ENCODE assay signal across 8 mouse cellular contexts in the genomic region with DNA sequence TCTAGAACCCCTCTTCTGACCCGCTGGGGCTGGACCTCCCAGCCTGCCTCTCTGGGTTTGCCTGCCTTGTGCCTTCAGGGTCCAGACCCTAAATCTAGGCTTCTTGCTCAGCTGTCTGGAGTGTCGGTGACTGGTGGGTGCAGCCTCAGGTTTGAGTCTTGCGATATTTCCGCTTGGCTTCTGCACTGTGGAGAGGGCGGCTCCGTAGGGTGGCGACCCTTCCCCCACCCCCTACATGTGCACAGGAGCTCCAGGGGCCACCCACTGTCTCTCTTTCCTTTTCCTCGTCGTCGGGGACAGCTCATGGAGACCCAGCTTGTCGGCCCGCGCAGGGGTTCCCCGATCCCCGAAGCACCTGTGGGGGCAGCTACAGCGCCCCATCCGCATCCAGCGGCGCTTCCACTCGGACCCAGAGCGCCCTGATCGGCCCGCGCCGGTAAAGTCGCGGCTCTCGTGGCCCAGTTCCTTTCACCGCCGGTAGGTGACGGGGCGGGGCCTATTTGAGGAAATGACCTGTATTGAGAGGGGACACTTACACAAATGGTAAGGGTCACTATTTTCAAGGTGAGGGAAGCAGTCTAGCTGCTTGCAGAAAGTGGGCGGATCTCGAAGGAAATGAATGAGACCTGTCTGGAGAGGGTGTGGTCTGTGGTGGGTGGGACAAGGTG. TPM values are rescaled to one million over a fixed set of nuclear protein-coding genes. Genes with fewer than 3 reads are reported as not detected.
DNase-seq lines count a peak whose midpoint lies in the region; ATAC-seq and TF ChIP-seq lines count a peak whose summit lies in the region.

No protein-coding gene starts in this region.

- WGBS in kidney, embryonic 16.5 days = 3% methylated on average over 34 of the region's 34 CpGs
- WGBS in bone marrow, adult 2 months = 2% methylated on average over 34 of the region's 34 CpGs
- 5% methylated on average over 34 of the region's 34 CpGs for WGBS in hindbrain, embryonic 15.5 days

- peak overlapping the region; percentile 41 for H3K4me3 ChIP-seq in kidney, embryonic 16.5 days (ENCODE audit: low read length)
- no peak overlapping the region for H3K4me3 ChIP-seq in bone marrow, adult 2 months (replicated peaks; ENCODE audit: control insufficient read depth, low read depth, low read length)
- H3K4me3 ChIP-seq in hindbrain, embryonic 15.5 days = peak overlapping the region; percentile 24; the same call in 1 of the 2 replicates

- H3K27me3 ChIP-seq in kidney, embryonic 16.5 days (ENCODE audit: insufficient read depth, low read length) = peaks cover 5% of the 10 kb centered on the region; the same call in 1 of the 2 replicates
- peaks cover 35% of the 10 kb centered on the region for H3K27me3 ChIP-seq in hindbrain, embryonic 15.5 days

- ATAC-seq in kidney, embryonic 16.5 days (ENCODE audit: low FRiP score, low TSS enrichment) = peak; percentile 69
- no peak for ATAC-seq in hindbrain, embryonic 15.5 days (ENCODE audit: low FRiP score, low read depth)
- ATAC-seq in megakaryocyte progenitor cell, adult 5-6 weeks (replicated peaks; ENCODE audit: poor library complexity) = peak; percentile 83

- peak overlapping the region; percentile 53 for H3K9ac ChIP-seq in kidney, embryonic 16.5 days (replicated peaks; ENCODE audit: low read length)
- no peak overlapping the region for H3K9ac ChIP-seq in hindbrain, embryonic 15.5 days

- no peak for DNase-seq in kidney, adult 9 months
- DNase-seq in thymus, postnatal 0 days (ENCODE audit: low spot score) = peak; percentile 51
- no peak for DNase-seq in adrenal gland, postnatal 10 days
- DNase-seq in cerebellum, adult 18-20 months = no peak

- H3K36me3 ChIP-seq in kidney, embryonic 16.5 days (ENCODE audit: insufficient read depth, low read length) = no peaks in the 10 kb centered on the region
- no peaks in the 10 kb centered on the region for H3K36me3 ChIP-seq in hindbrain, embryonic 15.5 days

- no peak overlapping the region for H3K27ac ChIP-seq in kidney, embryonic 16.5 days (ENCODE audit: low read length)
- 0 out of 2 replicates have a peak overlapping the region, but pooled peaks have one; percentile 22 for H3K27ac ChIP-seq in bone marrow, adult 2 months (ENCODE audit: control insufficient read depth, insufficient read depth, low read depth, low read length, poor library complexity)
- no peak overlapping the region for H3K27ac ChIP-seq in hindbrain, embryonic 15.5 days (replicated peaks)

- H3K4me2 ChIP-seq in kidney, embryonic 16.5 days (replicated peaks; ENCODE audit: low read depth, low read length) = peak overlapping the region; percentile 60
- peak overlapping the region; percentile 49 for H3K4me2 ChIP-seq in hindbrain, embryonic 15.5 days

- no peaks in the 10 kb centered on the region for H3K9me3 ChIP-seq in kidney, embryonic 16.5 days (ENCODE audit: low read length)
- no peaks in the 10 kb centered on the region for H3K9me3 ChIP-seq in hindbrain, embryonic 15.5 days

- TF ChIP-seq POLR2A in bone marrow, adult 2 months (IDR thresholded peaks at IDR 0.05; ENCODE audit: borderline replicate concordance, control insufficient read depth, low read depth, low read length) = no peak

- H3K4me1 ChIP-seq in kidney, embryonic 16.5 days (ENCODE audit: insufficient read depth, low read length) = peaks cover 9% of the 10 kb centered on the region; the same call in 1 of the 2 replicates
- H3K4me1 ChIP-seq in bone marrow, adult 2 months (ENCODE audit: control insufficient read depth, insufficient read depth, low read length) = peaks cover 2% of the 10 kb centered on the region; the same call in 1 of the 2 replicates
- 0 out of 2 replicates have a peak, but pooled peaks cover 3% of the 10 kb centered on the region for H3K4me1 ChIP-seq in hindbrain, embryonic 15.5 days (replicated peaks)

- TF ChIP-seq CTCF in bone marrow, adult 2 months (IDR thresholded peaks at IDR 0.05; ENCODE audit: control insufficient read depth, insufficient read depth, low read length) = peak; percentile 27; the same call in 1 of the 2 replicates

RNA-seq across cellular contexts. Expression of a gene that starts 6.4 kb away (rescaled TPM):
- polyA plus RNA-seq in kidney, embryonic 16.5 days (2015; fragmentation: Nextera tagmentation; extraction: Ambion mirVana) = 8.8 and 11.6 TPM in 2 replicates
- 2.7 and 3.2 TPM in 2 replicates for polyA plus RNA-seq in bone marrow, adult 2 months (2011; ENCODE audit: insufficient read depth, insufficient read length, low replicate concordance, missing spikeins)
- polyA plus RNA-seq in hindbrain, embryonic 15.5 days (2015; fragmentation: Nextera tagmentation; extraction: Ambion mirVana) = 0.21 and 0.35 TPM in 2 replicates
- total RNA-seq in megakaryocyte progenitor cell, adult 5-6 weeks (2015) = 0.39 TPM in 1 of 2 replicates, not detected in the other
- not detected in 2 replicates for total RNA-seq in megakaryocyte progenitor cell, adult 5-6 weeks (2017)
- polyA plus RNA-seq in thymus, postnatal 0 days (2015; fragmentation: Nextera tagmentation; extraction: Ambion mirVana) = 0.28 and 0.35 TPM in 2 replicates
- 1 to 10 TPM; 2.4 to 2.8 TPM for total RNA-seq in adrenal gland, postnatal 10 days (2021)

RNA-seq across cellular contexts. Expression of a gene that starts 11.6 kb away (rescaled TPM):
- polyA plus RNA-seq in kidney, embryonic 16.5 days (2015; fragmentation: Nextera tagmentation; extraction: Ambion mirVana) = 0.52 and 0.76 TPM in 2 replicates
- polyA plus RNA-seq in bone marrow, adult 2 months (2011; ENCODE audit: insufficient read depth, insufficient read length, low replicate concordance, missing spikeins) = not detected in 2 replicates
- not detected in 2 replicates for polyA plus RNA-seq in hindbrain, embryonic 15.5 days (2015; fragmentation: Nextera tagmentation; extraction: Ambion mirVana)
- total RNA-seq in megakaryocyte progenitor cell, adult 5-6 weeks (2015) = not detected in 2 replicates
- total RNA-seq in megakaryocyte progenitor cell, adult 5-6 weeks (2017) = 0.12 TPM in 1 of 2 replicates, not detected in the other
- polyA plus RNA-seq in thymus, postnatal 0 days (2015; fragmentation: Nextera tagmentation; extraction: Ambion mirVana) = 0.29 and 0.32 TPM in 2 replicates
- total RNA-seq in adrenal gland, postnatal 10 days (2021) = not detected

RNA-seq across cellular contexts. Expression of a gene that starts 24.5 kb away (rescaled TPM):
- 20.9 and 22.0 TPM in 2 replicates for polyA plus RNA-seq in kidney, embryonic 16.5 days (2015; fragmentation: Nextera tagmentation; extraction: Ambion mirVana)
- polyA plus RNA-seq in bone marrow, adult 2 months (2011; ENCODE audit: insufficient read depth, insufficient read length, low replicate concordance, missing spikeins) = 9.7 and 13.3 TPM in 2 replicates
- 503 and 561 TPM in 2 replicates for polyA plus RNA-seq in hindbrain, embryonic 15.5 days (2015; fragmentation: Nextera tagmentation; extraction: Ambion mirVana)
- 2.6 and 3.6 TPM in 2 replicates for total RNA-seq in megakaryocyte progenitor cell, adult 5-6 weeks (2015)
- total RNA-seq in megakaryocyte progenitor cell, adult 5-6 weeks (2017) = 2.1 and 6.6 TPM in 2 replicates
- 7.0 and 8.0 TPM in 2 replicates for polyA plus RNA-seq in thymus, postnatal 0 days (2015; fragmentation: Nextera tagmentation; extraction: Ambion mirVana)
- total RNA-seq in adrenal gland, postnatal 10 days (2021) = 10 to 100 TPM; 53.3 to 53.9 TPM

RNA-seq across cellular contexts. Expression of a gene that starts 26.7 kb away (rescaled TPM):
- 0.04 and 0.06 TPM in 2 replicates for polyA plus RNA-seq in kidney, embryonic 16.5 days (2015; fragmentation: Nextera tagmentation; extraction: Ambion mirVana)
- polyA plus RNA-seq in bone marrow, adult 2 months (2011; ENCODE audit: insufficient read depth, insufficient read length, low replicate concordance, missing spikeins) = 0.29 TPM in 1 of 2 replicates, not detected in the other
- polyA plus RNA-seq in hindbrain, embryonic 15.5 days (2015; fragmentation: Nextera tagmentation; extraction: Ambion mirVana) = 0.09 TPM in 2 replicates
- 0.07 TPM in 1 of 2 replicates, not detected in the other for total RNA-seq in megakaryocyte progenitor cell, adult 5-6 weeks (2015)
- not detected in 2 replicates for total RNA-seq in megakaryocyte progenitor cell, adult 5-6 weeks (2017)
- polyA plus RNA-seq in thymus, postnatal 0 days (2015; fragmentation: Nextera tagmentation; extraction: Ambion mirVana) = 0.04 and 0.06 TPM in 2 replicates
- total RNA-seq in adrenal gland, postnatal 10 days (2021) = under 1 TPM; 0.15 to 0.30 TPM

RNA-seq across cellular contexts. Expression of a gene that starts 30.8 kb away (rescaled TPM):
- polyA plus RNA-seq in kidney, embryonic 16.5 days (2015; fragmentation: Nextera tagmentation; extraction: Ambion mirVana) = 57.0 and 60.4 TPM in 2 replicates
- polyA plus RNA-seq in bone marrow, adult 2 months (2011; ENCODE audit: insufficient read depth, insufficient read length, low replicate concordance, missing spikeins) = 15.1 and 28.2 TPM in 2 replicates
- 40.4 and 44.9 TPM in 2 replicates for polyA plus RNA-seq in hindbrain, embryonic 15.5 days (2015; fragmentation: Nextera tagmentation; extraction: Ambion mirVana)
- total RNA-seq in megakaryocyte progenitor cell, adult 5-6 weeks (2015) = 37.4 and 41.4 TPM in 2 replicates
- 10.2 and 10.4 TPM in 2 replicates for total RNA-seq in megakaryocyte progenitor cell, adult 5-6 weeks (2017)
- 54.3 and 54.4 TPM in 2 replicates for polyA plus RNA-seq in thymus, postnatal 0 days (2015; fragmentation: Nextera tagmentation; extraction: Ambion mirVana)
- total RNA-seq in adrenal gland, postnatal 10 days (2021) = 100 to 1,000 TPM in 1 of 2 experiments, 10 to 100 TPM in 1; 92.9 to 106 TPM

Comparison
In these comparisons a context has a peak if more than half of its experiments do, and no peak if none do; other contexts are left out.
1. RNA of a gene that starts 24.5 kb away (polyA plus RNA-seq): 503 to 561 TPM in hindbrain, embryonic 15.5 days; 20.9 to 22.0 TPM in kidney, embryonic 16.5 days, 9.7 to 13.3 TPM in bone marrow, adult 2 months and 7.0 to 8.0 TPM in thymus, postnatal 0 days; every median in the first group is over 10 times any median in the second.